Mouse (Mus musculus) stomach, embryonic 14.5 days (tissue): ENCODE results near the gene Gpr153. TPM values are rescaled to one million over a fixed set of nuclear protein-coding genes. Genes with fewer than 3 reads are reported as not detected.

Experiments
- ATAC-seq: fragments of 200-750 bp; cut with Nextera tagmentation; 2 replicates; pipeline ENCODE4 v1.8.0; 2017; ENCODE audit warnings: low read depth, moderate TSS enrichment; ENCODE audit not compliant: insufficient number of reproducible peaks, insufficient read depth, low FRiP score
- H3K27ac ChIP-seq: fragments of 300-500 bp; sonication (generic); 2 replicates; pipeline ENCODE4 v1.5.1; 2014; ENCODE audit warnings: mild to moderate bottlenecking, low read length, moderate library complexity, mixed read lengths
- H3K27me3 ChIP-seq: fragments of 300-500 bp; sonication (generic); 2 replicates; pipeline ENCODE4 v1.6.1; 2014; ENCODE audit warnings: low read length, control low read depth, mixed read lengths; ENCODE audit not compliant: control insufficient read depth, insufficient read depth
- H3K36me3 ChIP-seq: fragments of 300-500 bp; sonication (generic); 2 replicates; pipeline ENCODE4 v1.6.1; 2014; ENCODE audit warnings: mild to moderate bottlenecking, control low read depth, low read length, moderate library complexity, mixed read lengths; ENCODE audit not compliant: control insufficient read depth, insufficient read depth
- H3K4me1 ChIP-seq: fragments of 300-500 bp; sonication (generic); 2 replicates; pipeline ENCODE4 v1.6.1; 2014; ENCODE audit warnings: low read length, control low read depth, mixed read lengths; ENCODE audit not compliant: control insufficient read depth, insufficient read depth
- H3K4me2 ChIP-seq: fragments of 300-500 bp; sonication (generic); replicated peaks from 2 replicates; pipeline ENCODE4 v1.6.1; 2014; ENCODE audit warnings: low read depth, low read length, control low read depth
- H3K4me3 ChIP-seq: fragments of 300-500 bp; sonication (generic); 2 replicates; pipeline ENCODE4 v1.5.1; 2014; ENCODE audit warnings: low read depth, low read length, control low read depth
- H3K9ac ChIP-seq: fragments of 300-500 bp; sonication (generic); replicated peaks from 2 replicates; pipeline ENCODE4 v1.6.1; 2014; ENCODE audit warnings: low read depth, mild to moderate bottlenecking, control low read depth, low read length, moderate library complexity, mixed read lengths
- H3K9me3 ChIP-seq: fragments of 300-500 bp; sonication (generic); 2 replicates; pipeline ENCODE4 v1.6.1; 2016; ENCODE audit warnings: low read depth, low read length, control low read depth; ENCODE audit not compliant: control insufficient read depth
- WGBS: fragments of 180-500 bp; shearing (Covaris S2); extraction: QIAGEN DNeasy Blood & Tissue Kit; methylation state at CpG from one replicate; pipeline ENCODE4 v1.1.7; 2014; 5-methylcytosine and 5-hydroxymethylcytosine counted together
- polyA plus RNA-seq: library from polyadenylated mRNA; unstranded; fragments of >200 nt; fragmentation: Nextera tagmentation; extraction: Ambion mirVana; gene quantifications from 2 replicates; pipeline ENCODE4 v1.2.1, GENCODE M21; 2014

Gpr153 gene
- polyA plus RNA-seq, 1 experiment from 2014 or later, result 14.2 TPM

DNA sequence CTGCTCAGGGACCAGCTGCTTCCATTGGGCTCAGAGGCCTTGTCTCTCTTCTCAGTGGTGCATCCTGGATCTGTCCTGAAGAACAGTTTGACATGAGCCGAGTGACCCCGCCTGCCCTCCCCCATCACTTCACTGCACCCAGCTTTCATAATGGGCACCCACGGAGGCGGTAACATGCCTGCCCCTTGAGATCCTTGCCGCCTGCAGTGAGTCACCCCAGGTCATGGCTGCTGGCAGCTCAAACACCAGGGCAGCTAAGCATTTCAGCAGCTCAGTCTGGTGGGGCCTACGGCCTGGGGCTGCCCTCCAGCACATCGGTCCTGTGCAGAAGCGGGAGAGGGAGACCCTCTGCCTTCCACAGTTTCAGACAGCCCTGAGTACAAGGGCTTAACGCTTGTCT, 33.5 kb downstream of the Gpr153 start:
- Histone ChIP-seq H3K9me3 (no peaks in the 10 kb centered on the region), H3K4me1 (no peaks in the 10 kb centered on the region; the same call in 1 of the 2 replicates), H3K4me3 (no peak overlapping the region), H3K9ac (no peak overlapping the region), H3K4me2 (no peak overlapping the region), H3K27me3 (peaks cover 3% of the 10 kb centered on the region; the same call in 1 of the 2 replicates), H3K36me3 (peaks cover 12% of the 10 kb centered on the region), H3K27ac (no peak overlapping the region)
- 86% methylated on average over 9 of the region's 9 CpGs for WGBS
- ATAC-seq, result no peak

GRCm38 (mm10) chr4:152312186-152312585, 38.2 kb downstream of the Gpr153 start:
- no peak overlapping the region for H3K9ac ChIP-seq
- no peaks in the 10 kb centered on the region for H3K36me3 ChIP-seq
- H3K4me1 ChIP-seq, result peaks cover 12% of the 10 kb centered on the region; the same call in 1 of the 2 replicates
- no peak overlapping the region for H3K27ac ChIP-seq
- ATAC-seq, result no peak
- H3K27me3 ChIP-seq, result peaks cover 34% of the 10 kb centered on the region
- 4% methylated on average over 14 of the region's 14 CpGs for WGBS
- no peak overlapping the region for H3K4me3 ChIP-seq
- no peaks in the 10 kb centered on the region for H3K9me3 ChIP-seq
- H3K4me2 ChIP-seq, result peak overlapping the region; percentile 60

DNA sequence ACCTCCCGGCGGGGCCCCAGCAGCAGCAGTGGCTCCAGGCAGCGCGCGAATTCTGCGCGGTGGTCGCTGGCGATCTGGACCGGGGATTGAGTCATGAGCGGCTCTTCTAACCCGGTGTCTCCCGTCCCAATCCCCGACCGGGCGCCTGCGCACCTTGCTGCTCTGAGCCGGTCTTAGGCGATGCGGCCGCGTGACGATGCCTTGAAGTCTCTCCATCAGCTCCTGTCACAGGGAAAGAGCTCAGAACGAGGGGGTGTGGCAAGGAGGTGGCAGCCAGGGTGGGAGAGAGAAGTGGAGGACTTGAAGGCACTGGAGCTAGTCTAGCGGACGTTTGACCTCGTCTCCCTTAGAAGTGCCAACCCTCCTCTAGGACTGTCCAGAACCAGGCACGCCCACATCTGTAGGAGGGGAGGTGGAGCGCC, 39.2 kb downstream of the Gpr153 start:
- Histone ChIP-seq H3K27me3 (peaks cover 38% of the 10 kb centered on the region), H3K9me3 (no peaks in the 10 kb centered on the region), H3K27ac (no peak overlapping the region), H3K4me3 (peak overlapping the region; percentile 25), H3K9ac (no peak overlapping the region), H3K4me1 (peaks cover 13% of the 10 kb centered on the region; the same call in 1 of the 2 replicates), H3K36me3 (no peaks in the 10 kb centered on the region), H3K4me2 (peak overlapping the region; percentile 60)
- WGBS, result under 1% methylated on average over 29 of the region's 29 CpGs
- ATAC-seq, result peak; percentile 33; the same call in 1 of the 2 replicates

DNA sequence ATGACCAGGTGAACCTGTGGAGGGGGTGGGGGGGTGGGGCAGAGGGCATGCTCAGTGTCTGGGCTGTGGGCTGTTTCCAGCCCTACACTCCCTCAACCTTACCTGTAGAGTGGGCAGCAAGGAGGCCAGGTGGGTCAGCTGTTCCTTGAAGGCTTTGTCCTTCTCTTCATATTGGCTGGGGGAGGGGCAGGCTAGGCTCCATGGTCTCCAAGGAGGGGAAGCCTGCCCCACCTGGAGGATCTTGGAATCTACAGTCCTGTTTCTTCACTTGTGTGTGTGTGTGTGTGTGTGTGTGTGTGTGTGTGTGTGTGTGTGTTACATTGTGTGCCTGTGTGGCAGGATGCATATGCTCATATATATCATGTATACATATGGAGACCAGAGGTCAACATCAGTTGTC, 39.9 kb downstream of the Gpr153 start:
- Histone ChIP-seq H3K4me3 (no peak overlapping the region), H3K4me2 (peak overlapping the region; percentile 60; the same call in 1 of the 2 replicates), H3K9me3 (no peaks in the 10 kb centered on the region), H3K27ac (no peak overlapping the region), H3K36me3 (no peaks in the 10 kb centered on the region), H3K4me1 (peaks cover 18% of the 10 kb centered on the region; the same call in 1 of the 2 replicates), H3K9ac (no peak overlapping the region), H3K27me3 (peaks cover 38% of the 10 kb centered on the region)
- no peak; the same call in 1 of the 2 replicates for ATAC-seq

DNA sequence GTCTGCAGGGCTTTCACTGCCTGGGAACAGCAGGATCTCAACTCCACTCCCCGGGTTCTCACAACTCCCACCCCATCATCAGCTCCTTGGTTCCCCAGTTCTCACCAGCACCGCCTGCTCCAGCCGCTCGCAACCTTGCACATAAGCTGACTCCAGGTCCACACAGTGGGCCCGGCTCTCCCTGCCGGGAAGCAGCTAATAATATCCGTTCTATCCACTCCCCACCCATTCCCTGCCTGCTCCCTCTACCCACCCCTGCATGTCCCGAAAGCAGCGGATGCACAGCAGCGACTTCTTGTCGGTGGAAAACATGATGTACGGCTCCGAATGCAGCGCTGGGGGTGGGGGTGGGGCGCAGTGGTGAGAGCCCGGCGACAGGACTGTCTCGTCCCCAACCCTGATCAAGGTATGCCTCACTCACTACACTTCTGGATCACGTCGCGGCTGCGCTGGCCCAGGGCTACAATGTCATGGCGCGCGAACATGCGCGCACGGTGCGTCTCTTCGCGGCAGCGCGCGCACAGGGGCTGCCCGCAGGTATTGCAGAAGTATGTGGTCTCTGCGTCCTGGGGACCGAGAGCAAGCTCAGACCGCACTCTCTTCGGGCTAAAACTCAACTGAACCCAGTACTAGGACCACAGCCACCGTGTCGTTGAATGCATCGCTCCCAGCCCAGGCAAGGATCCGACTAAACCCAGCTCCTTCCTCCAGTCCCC, 41.6 kb downstream of the Gpr153 start:
- no peaks in the 10 kb centered on the region for H3K36me3 ChIP-seq
- peaks cover 38% of the 10 kb centered on the region for H3K27me3 ChIP-seq
- H3K9me3 ChIP-seq, result no peaks in the 10 kb centered on the region
- no peak overlapping the region for H3K9ac ChIP-seq
- H3K27ac ChIP-seq, result no peak overlapping the region
- peak overlapping the region; percentile 39 for H3K4me2 ChIP-seq
- ATAC-seq, result no peak
- H3K4me3 ChIP-seq, result peak overlapping the region; percentile 25
- under 1% methylated on average over 43 of the region's 43 CpGs for WGBS
- peaks cover 18% of the 10 kb centered on the region; the same call in 1 of the 2 replicates for H3K4me1 ChIP-seq

DNA sequence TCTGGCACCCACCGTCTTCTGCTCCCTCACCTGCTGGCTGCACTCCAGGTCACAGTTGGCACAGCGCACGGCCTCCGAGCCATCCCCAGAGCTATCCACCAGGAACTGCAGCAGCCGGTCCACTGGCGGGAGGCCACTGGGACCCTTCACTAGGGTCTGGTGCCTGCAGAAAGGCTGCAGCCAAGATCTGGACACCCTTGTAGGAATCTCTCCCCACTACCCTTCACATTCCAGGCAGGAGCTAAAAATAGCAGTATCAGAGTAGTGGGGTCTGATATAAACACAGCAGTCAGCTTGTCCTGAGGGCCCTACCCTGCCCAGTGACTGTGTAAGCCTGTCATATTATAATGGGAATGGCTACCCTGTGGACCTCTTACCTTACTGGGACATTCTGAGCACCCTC, 43.6 kb downstream of the Gpr153 start:
- peaks cover 17% of the 10 kb centered on the region; the same call in 1 of the 2 replicates for H3K4me1 ChIP-seq
- no peaks in the 10 kb centered on the region for H3K36me3 ChIP-seq
- H3K4me2 ChIP-seq, result no peak overlapping the region
- no peak overlapping the region for H3K4me3 ChIP-seq
- H3K9me3 ChIP-seq, result no peaks in the 10 kb centered on the region
- WGBS, result 76% methylated on average over 6 of the region's 6 CpGs
- H3K9ac ChIP-seq, result no peak overlapping the region
- H3K27me3 ChIP-seq, result peaks cover 35% of the 10 kb centered on the region
- ATAC-seq, result no peak
- no peak overlapping the region for H3K27ac ChIP-seq

- Histone ChIP-seq H3K4me3 (no peak within 1 kb of the TSS; the same call in 1 of the 2 replicates), H3K4me2 (peak within 1 kb of the TSS; percentile 36), H3K4me1 (peaks cover 7% of the 10 kb centered on the region; the same call in 1 of the 2 replicates), H3K27me3 (peaks cover 35% of the 10 kb centered on the region), H3K36me3 (no peaks in the 10 kb centered on the region), H3K27ac (no peak within 1 kb of the TSS), H3K9me3 (no peaks in the 10 kb centered on the region), H3K9ac (no peak within 1 kb of the TSS)
- WGBS, result 5% methylated on average over 26 of the region's 26 CpGs
- no peak for ATAC-seq
These were observed 44.6 kb downstream of the Gpr153 start, which contains the start of gene Rnf207 for GRCm38 (mm10) chr4:152318517-152319234. Gene Rnf207, minus strand, starts transcription at chr4:152318993.

DNA sequence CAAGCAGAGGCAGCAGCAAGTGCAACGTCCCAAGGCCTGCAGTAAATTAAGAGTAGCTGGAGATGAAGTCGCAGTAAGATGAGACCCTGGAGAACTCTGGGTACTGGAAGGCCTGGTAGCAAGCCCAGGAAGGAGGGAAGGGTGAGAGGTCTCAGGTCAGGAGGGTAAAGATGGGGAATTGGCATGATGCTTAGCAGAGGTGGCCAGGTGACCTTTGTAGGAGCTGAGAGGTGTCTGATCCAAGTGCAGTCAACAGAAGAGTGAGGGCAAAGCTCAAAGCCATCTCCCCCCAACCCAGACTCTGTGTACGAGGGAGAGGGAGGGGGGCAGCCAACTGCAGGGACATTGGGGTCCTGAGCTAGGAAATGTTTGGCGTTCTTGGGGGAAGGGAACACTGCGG, 47.4 kb downstream of the Gpr153 start:
- whole genome bisulfite sequencing, result 57% methylated on average over 5 of the region's 5 CpGs
- Histone ChIP-seq H3K4me1 (0 out of 2 replicates have a peak, but pooled peaks cover 5% of the 10 kb centered on the region), H3K4me3 (no peak overlapping the region), H3K27me3 (peaks cover 10% of the 10 kb centered on the region), H3K9ac (no peak overlapping the region), H3K4me2 (no peak overlapping the region), H3K27ac (no peak overlapping the region), H3K36me3 (no peaks in the 10 kb centered on the region), H3K9me3 (no peaks in the 10 kb centered on the region)
- no peak for ATAC-seq
